Mouse (Mus musculus) CH12.LX (cell line): Measurements from ENCODE around the gene Dlg1. TPM values are rescaled to one million over a fixed set of nuclear protein-coding genes. Genes with fewer than 3 reads are reported as not detected.

Source experiments
- DNase-seq: peaks from one replicate; pipeline ENCODE4 v3.0.0-alpha.2; 2013; ENCODE audit errors: extremely low read depth
- H3K27ac ChIP-seq: 2 replicates; pipeline ENCODE4 v1.5.1; 2012; ENCODE audit warnings: low read depth, mild to moderate bottlenecking, control low read depth, moderate library complexity; ENCODE audit not compliant: insufficient read depth
- H3K27me3 ChIP-seq: replicated peaks from 2 replicates; pipeline ENCODE3; 2012; ENCODE audit warnings: inconsistent platforms
- H3K36me3 ChIP-seq, 2 experiments: replicated peaks in 1 of 2; 2 replicates each; pipeline versions ENCODE3 to v1.6.1; 2012; ENCODE audit warnings: inconsistent platforms in 1 of 2, low read length in 1 of 2, mild to moderate bottlenecking in 1 of 2, mixed read lengths in 1 of 2, moderate library complexity in 1 of 2; ENCODE audit not compliant: control insufficient read depth in 1 of 2, insufficient read depth in 1 of 2
- H3K4me1 ChIP-seq, 2 experiments: 2 replicates each; pipeline ENCODE4 v1.6.1; 2012; ENCODE audit warnings: inconsistent platforms in 1 of 2, moderate library complexity in 1 of 2; ENCODE audit not compliant: insufficient read depth in 2 of 2, control insufficient read depth in 1 of 2
- H3K4me2 ChIP-seq: 2 replicates; pipeline ENCODE4 v1.6.1; 2012; ENCODE audit warnings: low read depth, mild to moderate bottlenecking, control low read depth; ENCODE audit not compliant: poor library complexity, insufficient read depth, severe bottlenecking
- H3K4me3 ChIP-seq, 3 experiments: fragments of 150-350 bp in 1 of 3; sonication (generic) in 1 of 3; replicated peaks in 1 of 3; 2 replicates each; pipeline versions ENCODE3 to v1.5.1; 2011 to 2012; ENCODE audit warnings: low read depth in 2 of 3, low read length in 2 of 3, mild to moderate bottlenecking in 2 of 3, moderate library complexity in 2 of 3, control low read depth in 1 of 3, improper control_type of control experiment in 1 of 3, inconsistent platforms in 1 of 3, mixed read lengths in 1 of 3; ENCODE audit not compliant: poor library complexity in 1 of 3
- H3K79me2 ChIP-seq: replicated peaks from 2 replicates; pipeline ENCODE4 v1.6.1; 2012; ENCODE audit warnings: mild to moderate bottlenecking, moderate library complexity; ENCODE audit not compliant: control insufficient read depth, poor library complexity, insufficient read depth, severe bottlenecking; ENCODE audit errors: extremely low read depth
- H3K9ac ChIP-seq: 2 replicates; pipeline ENCODE4 v1.6.1; 2012; ENCODE audit warnings: low read depth, mild to moderate bottlenecking, control low read depth, moderate library complexity; ENCODE audit not compliant: insufficient read depth
- H3K9me3 ChIP-seq: replicated peaks from 2 replicates; pipeline ENCODE3; 2012; ENCODE audit warnings: low read length, inconsistent platforms, mixed read lengths
- BHLHE40 ChIP-seq: IDR thresholded peaks from 2 replicates; pipeline ENCODE4 v1.6.1; 2011; ENCODE audit warnings: mild to moderate bottlenecking, low read depth, low read length, improper control_type of control experiment
- E2F4 ChIP-seq: IDR thresholded peaks from 2 replicates; pipeline ENCODE4 v1.6.1; 2011; ENCODE audit warnings: low read depth, low read length, improper control_type of control experiment; ENCODE audit not compliant: insufficient replicate concordance
- EP300 ChIP-seq: IDR thresholded peaks from 2 replicates; pipeline ENCODE4 v1.6.1; 2011; ENCODE audit warnings: low read length, improper control_type of control experiment
- ETS1 ChIP-seq: conservative IDR thresholded peaks from 2 replicates; pipeline ENCODE4 v1.6.1; 2012; ENCODE audit warnings: low read depth, mild to moderate bottlenecking, inconsistent platforms, low read length, improper control_type of control experiment, moderate library complexity
- IRF4 ChIP-seq: IDR thresholded peaks from 2 replicates; pipeline ENCODE4 v1.6.1; 2014; ENCODE audit warnings: low read depth, mild to moderate bottlenecking, inconsistent platforms, low read length, improper control_type of control experiment
- JUND ChIP-seq: conservative IDR thresholded peaks from 2 replicates; pipeline ENCODE4 v1.6.1; 2011; ENCODE audit warnings: low read depth, low read length, improper control_type of control experiment
- MEF2A ChIP-seq: IDR thresholded peaks from 2 replicates; pipeline ENCODE4 v1.6.1; 2014; ENCODE audit warnings: low read depth, mild to moderate bottlenecking, inconsistent platforms, low read length, improper control_type of control experiment, borderline replicate concordance
- MYC ChIP-seq: IDR thresholded peaks from 2 replicates; pipeline ENCODE4 v1.6.1; 2011; ENCODE audit warnings: low read depth, mild to moderate bottlenecking, improper control_type of control experiment, low read length
- POLR2AphosphoS2 ChIP-seq: IDR thresholded peaks from 2 replicates; pipeline ENCODE4 v1.6.1; 2011; ENCODE audit warnings: low read depth, low read length, improper control_type of control experiment
- TCF12 ChIP-seq: IDR thresholded peaks from 2 replicates; pipeline ENCODE4 v1.6.1; 2014; ENCODE audit warnings: low read depth, mild to moderate bottlenecking, inconsistent platforms, low read length, improper control_type of control experiment
- USF1 ChIP-seq: IDR thresholded peaks from 2 replicates; pipeline ENCODE4 v1.6.1; 2014; ENCODE audit warnings: low read depth, mild to moderate bottlenecking, inconsistent platforms, low read length, improper control_type of control experiment
- USF2 ChIP-seq: conservative IDR thresholded peaks from 2 replicates; pipeline ENCODE4 v1.6.1; 2011; ENCODE audit warnings: low read depth, low read length, improper control_type of control experiment
- ZMIZ1 ChIP-seq: IDR thresholded peaks from 2 replicates; pipeline ENCODE4 v1.6.1; 2012; ENCODE audit warnings: low read depth, mild to moderate bottlenecking, inconsistent platforms, low read length, improper control_type of control experiment
- dilution Hi-C: fragments of 300-500 bp; cut with MboI; formaldehyde crosslinking; loops from 2 replicates; pipeline ENCODE4 v1.14.3; 2020; ENCODE audit warnings: low sequenced_read_pairs; ENCODE audit not compliant: extremely low pct_unique_long_range_greater_than_20kb, extremely low pct_ligation_motif_present
- in situ Hi-C: fragments of 300-500 bp; cut with MboI; formaldehyde crosslinking; loops from 3 replicates; pipeline ENCODE4 v1.14.3; 2019; ENCODE audit warnings: low sequenced_read_pairs, low pct_ligation_motif_present, low pct_unique_long_range_greater_than_20kb, mixed read lengths
- polyA plus RNA-seq: library from polyadenylated mRNA; unstranded; fragments of >175 nt; gene quantifications from 2 replicates; pipeline ENCODE4 v1.2.1, GENCODE M21; 2012; ENCODE audit warnings: low read depth; ENCODE audit not compliant: insufficient read length
- total RNA-seq, 2 experiments: library from RNA; depleted of rRNA; stranded (reverse); fragments of 300-350 nt in 1 of 2; fragments of >200 nt in 1 of 2; gene quantifications; 2 replicates each; pipeline ENCODE4 v1.2.3; 2012 to 2014

The Dlg1 gene
- total and polyA plus RNA-seq, 3 experiments, result 29.0 to 47.9 (median 37.4) TPM

DNA sequence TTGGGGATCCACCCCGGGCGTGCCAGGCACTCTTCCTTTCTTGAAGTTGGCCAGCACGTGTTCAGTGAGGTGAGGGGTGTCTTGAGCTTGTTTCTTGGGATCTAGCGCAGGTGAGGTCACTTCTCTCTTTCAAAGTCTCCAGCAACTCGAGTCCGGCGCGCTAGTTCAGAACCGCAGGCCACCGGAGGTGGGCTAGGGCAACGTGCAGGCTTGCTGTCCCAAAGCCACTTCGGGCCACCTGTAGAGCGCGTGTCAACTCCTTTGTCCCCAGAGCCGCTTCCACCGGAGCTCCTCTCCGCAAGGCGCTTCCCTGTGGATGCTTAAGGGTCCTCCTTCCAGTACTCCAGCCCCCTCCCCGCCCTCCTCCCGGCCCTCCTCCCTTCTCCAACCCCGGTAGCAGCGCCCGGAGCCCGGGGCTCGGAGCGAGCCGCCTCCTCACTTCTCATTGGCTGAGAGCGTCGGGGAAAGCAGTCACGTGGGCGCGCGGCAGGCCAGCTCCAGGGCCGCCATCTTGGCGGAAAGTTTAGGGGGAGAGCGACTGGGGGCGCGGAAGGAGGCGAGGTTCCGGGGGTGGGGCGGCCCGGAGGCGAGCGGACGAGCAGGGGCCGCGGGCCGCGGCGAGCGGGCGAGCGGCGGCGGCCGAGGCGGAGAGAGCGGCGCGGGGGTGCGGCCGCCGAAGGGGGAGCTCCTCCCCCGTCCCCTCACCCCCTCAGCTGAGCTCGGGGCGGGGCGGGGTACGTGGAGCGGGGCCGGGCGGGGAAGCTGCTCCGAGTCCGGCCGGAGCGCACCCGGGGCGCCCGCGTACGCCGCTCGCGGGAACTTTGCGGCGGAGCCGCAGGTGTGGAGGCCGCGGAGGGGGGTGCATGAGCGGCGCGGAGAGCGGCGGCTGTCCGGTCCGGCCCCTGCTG is at the start of gene Dlg1 (continued):
- peak; percentile 76; the same call in 1 of the 2 replicates for TF ChIP-seq ZMIZ1

DNA sequence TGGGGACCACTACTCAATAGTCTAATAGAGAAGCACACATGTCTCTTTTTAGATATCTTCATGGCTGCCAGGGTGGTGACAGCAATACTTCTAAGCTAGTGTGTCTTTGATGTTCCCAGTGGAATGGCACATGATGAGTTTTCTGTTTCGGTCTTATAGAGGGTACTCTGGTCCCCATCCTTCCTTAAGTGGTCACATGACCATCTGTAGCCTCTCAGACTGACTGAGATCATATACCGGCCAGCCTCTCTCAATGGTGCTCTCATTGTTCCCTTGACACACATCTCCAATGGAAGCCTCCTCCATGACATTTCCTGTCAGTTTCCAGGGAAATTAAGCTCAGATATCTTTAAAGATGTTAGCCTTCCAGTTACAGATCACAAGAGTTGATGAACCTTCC is 46.9 kb upstream of the Dlg1 start:
- no peak for DNase-seq
- no peak overlapping the region for H3K27ac ChIP-seq
- H3K79me2 ChIP-seq, result no peaks in the 10 kb centered on the region
- in situ Hi-C loops (no loop called here), dilution Hi-C loops (no loop called here)
- H3K36me3 ChIP-seq, result no peaks in the 10 kb centered on the region
- H3K9ac ChIP-seq, result no peak overlapping the region
- H3K27me3 ChIP-seq, result no peaks in the 10 kb centered on the region
- 0 out of 2 replicates have a peak overlapping the region, but pooled peaks have one; percentile 3 for H3K4me2 ChIP-seq
- H3K4me1 ChIP-seq, result peaks cover 18 to 24% of the 10 kb centered on the region in 2 experiments
- H3K9me3 ChIP-seq, result no peaks in the 10 kb centered on the region
- no peak overlapping the region for H3K4me3 ChIP-seq
- TF ChIP-seq EP300 (0 out of 2 replicates have a peak, but pooled peaks have one; percentile 8), USF2 (peak; percentile 72), MYC (no peak), USF1 (peak; percentile 48; the same call in 1 of the 2 replicates), BHLHE40 (peak; percentile 45), MEF2A (no peak)

DNA sequence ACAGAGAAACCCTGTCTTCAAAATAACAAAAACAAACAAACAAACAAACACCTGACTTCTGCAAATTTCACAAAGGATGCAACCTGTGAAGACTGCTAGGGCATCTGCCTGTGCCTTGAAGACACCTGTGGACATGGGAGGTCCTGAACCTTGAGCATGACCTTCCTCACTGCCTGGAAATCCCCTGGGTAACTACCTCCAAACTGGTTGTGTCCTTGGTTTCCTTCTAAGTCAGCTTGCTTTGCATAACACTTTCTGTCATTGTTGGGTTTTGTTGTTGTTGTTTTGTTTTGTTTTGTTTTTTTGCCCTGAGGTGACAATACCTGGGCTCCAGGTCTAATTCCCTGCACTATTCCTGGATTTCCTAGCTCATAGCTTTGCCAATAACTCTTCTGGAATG is 46.1 kb upstream of the Dlg1 start:
- no peaks in the 10 kb centered on the region for H3K36me3 ChIP-seq
- dilution Hi-C loops (no loop called here), in situ Hi-C loops (no loop called here)
- H3K9ac ChIP-seq, result no peak overlapping the region
- H3K79me2 ChIP-seq, result no peaks in the 10 kb centered on the region
- H3K27me3 ChIP-seq, result no peaks in the 10 kb centered on the region
- peaks cover 18 to 24% of the 10 kb centered on the region in 2 experiments for H3K4me1 ChIP-seq
- DNase-seq, result peak; percentile 29
- H3K4me3 ChIP-seq, result no peak overlapping the region
- H3K9me3 ChIP-seq, result no peaks in the 10 kb centered on the region
- peak overlapping the region; percentile 59 for H3K4me2 ChIP-seq
- TF ChIP-seq IRF4 (peak; percentile 72; the same call in 1 of the 2 replicates), TCF12 (peak; percentile 60; the same call in 1 of the 2 replicates), JUND (peak; percentile 18; the same call in 1 of the 2 replicates), POLR2AphosphoS2 (no peak), EP300 (peak; percentile 79), BHLHE40 (peak; percentile 55; the same call in 1 of the 2 replicates), E2F4 (no peak), ETS1 (0 out of 2 replicates have a peak, but pooled peaks have one; percentile 28)
- H3K27ac ChIP-seq, result no peak overlapping the region
